Mouse (Mus musculus) liver, embryonic 11.5 days (tissue): ENCODE data around the gene Adamtsl4. TPM values are rescaled to one million over a fixed set of nuclear protein-coding genes. Genes with fewer than 3 reads are reported as not detected.
"Not testable (repeated sequence)": the region's sequence is repeated elsewhere in the genome, so short reads cannot be mapped to it uniquely, and the experiment has no call there.

Experiments used
- ATAC-seq: fragments of 200-750 bp; cut with Nextera tagmentation; replicated peaks from 2 replicates; pipeline ENCODE4 v1.8.0; 2017; ENCODE audit warnings: moderate number of reproducible peaks, mild to moderate bottlenecking, moderate TSS enrichment, moderate library complexity; ENCODE audit not compliant: low FRiP score
- DNase-seq: peaks from one replicate; pipeline ENCODE4 v3.0.0-alpha.2; 2017; ENCODE audit warnings: low spot score
- H3K27ac ChIP-seq: fragments of 300-500 bp; sonication (generic); 2 replicates; pipeline ENCODE4 v1.5.1; 2014; ENCODE audit warnings: mild to moderate bottlenecking, low read depth, low read length, control low read depth
- H3K27me3 ChIP-seq: fragments of 300-500 bp; sonication (generic); replicated peaks from 2 replicates; pipeline ENCODE4 v1.6.1; 2014; ENCODE audit warnings: low read length, mixed read lengths; ENCODE audit not compliant: control insufficient read depth, insufficient read depth
- H3K36me3 ChIP-seq: fragments of 300-500 bp; sonication (generic); 2 replicates; pipeline ENCODE4 v1.6.1; 2014; ENCODE audit warnings: mild to moderate bottlenecking, low read length, moderate library complexity, mixed read lengths; ENCODE audit not compliant: control insufficient read depth, insufficient read depth
- H3K4me1 ChIP-seq: fragments of 300-500 bp; sonication (generic); replicated peaks from 2 replicates; pipeline ENCODE4 v1.6.1; 2014; ENCODE audit warnings: low read length, mixed read lengths; ENCODE audit not compliant: control insufficient read depth, insufficient read depth
- H3K4me2 ChIP-seq: fragments of 300-500 bp; sonication (generic); 2 replicates; pipeline ENCODE4 v1.6.1; 2014; ENCODE audit warnings: mild to moderate bottlenecking, control low read depth, moderate library complexity
- H3K4me3 ChIP-seq: fragments of 300-500 bp; sonication (generic); 2 replicates; pipeline ENCODE4 v1.5.1; 2014; ENCODE audit warnings: low read depth, low read length, control low read depth
- H3K9ac ChIP-seq: fragments of 300-500 bp; sonication (generic); 2 replicates; pipeline ENCODE4 v1.6.1; 2014; ENCODE audit warnings: low read depth, low read length, control low read depth
- H3K9me3 ChIP-seq: fragments of 300-500 bp; sonication (generic); 2 replicates; pipeline ENCODE4 v1.6.1; 2016; ENCODE audit warnings: low read length, inconsistent platforms, mixed read lengths; ENCODE audit not compliant: control insufficient read depth
- WGBS: fragments of 180-500 bp; shearing (Covaris S2); extraction: QIAGEN DNeasy Blood & Tissue Kit; methylation state at CpG from one replicate; pipeline ENCODE4 v1.1.7; 2014; 5-methylcytosine and 5-hydroxymethylcytosine counted together
- polyA plus RNA-seq: library from polyadenylated mRNA; unstranded; fragments of >200 nt; fragmentation: Nextera tagmentation; extraction: Ambion mirVana; gene quantifications from 2 replicates; pipeline ENCODE4 v1.2.1, GENCODE M21; 2014

The Adamtsl4 gene
- polyA plus RNA-seq, 1 experiment from 2014 or later, result 1.2 TPM

DNA sequence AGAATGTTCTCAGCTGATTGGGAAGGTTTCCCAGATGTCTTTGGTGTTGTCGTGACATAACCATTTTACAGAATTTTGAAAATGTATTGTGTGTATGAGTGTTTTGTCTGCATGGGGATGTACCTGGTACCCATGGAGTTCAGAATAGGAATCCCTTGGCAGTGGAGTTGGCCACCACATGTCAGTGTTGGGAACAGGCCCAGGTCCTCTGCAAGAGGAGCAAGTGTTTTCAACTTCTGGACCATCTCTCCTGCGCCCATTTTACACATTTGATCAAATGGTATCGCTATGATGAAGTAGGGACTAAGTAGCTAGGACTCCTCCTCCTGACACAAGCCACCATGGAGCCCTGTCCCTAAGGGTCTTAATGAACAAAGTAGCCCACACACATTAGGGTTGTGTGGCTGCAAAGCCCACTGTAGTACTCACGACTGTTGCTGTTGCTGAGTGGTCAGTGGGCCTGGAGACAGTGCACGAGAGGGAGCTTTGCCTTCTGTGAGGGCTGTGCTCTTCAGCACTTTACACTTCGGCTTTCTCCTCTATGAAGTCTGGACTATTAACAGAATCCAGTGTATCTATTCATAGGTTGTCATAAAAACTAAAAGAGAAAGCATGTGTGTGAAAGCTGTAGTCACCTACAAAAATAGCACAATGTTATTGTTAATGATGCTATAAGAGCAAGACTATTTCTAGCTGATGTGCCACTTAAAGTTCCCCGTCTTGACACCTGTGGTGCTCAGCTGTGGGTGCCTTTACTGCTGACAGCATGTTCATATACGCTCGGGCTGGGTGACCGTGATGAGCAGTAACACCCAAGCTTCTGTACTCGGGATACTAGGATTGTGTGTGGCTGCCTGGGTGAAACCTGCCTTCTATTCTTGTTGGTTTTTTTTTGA lies 7.3 kb upstream of the Adamtsl4 start:
- WGBS, result 86% methylated on average over 11 of the region's 11 CpGs
- Histone ChIP-seq H3K27me3 (no peaks in the 10 kb centered on the region), H3K27ac (no peak overlapping the region), H3K9me3 (no peaks in the 10 kb centered on the region), H3K36me3 (no peaks in the 10 kb centered on the region), H3K4me1 (peaks cover 17% of the 10 kb centered on the region), H3K4me2 (no peak overlapping the region), H3K9ac (no peak overlapping the region), H3K4me3 (no peak overlapping the region)
- DNase-seq (no peak), ATAC-seq (no peak)

DNA sequence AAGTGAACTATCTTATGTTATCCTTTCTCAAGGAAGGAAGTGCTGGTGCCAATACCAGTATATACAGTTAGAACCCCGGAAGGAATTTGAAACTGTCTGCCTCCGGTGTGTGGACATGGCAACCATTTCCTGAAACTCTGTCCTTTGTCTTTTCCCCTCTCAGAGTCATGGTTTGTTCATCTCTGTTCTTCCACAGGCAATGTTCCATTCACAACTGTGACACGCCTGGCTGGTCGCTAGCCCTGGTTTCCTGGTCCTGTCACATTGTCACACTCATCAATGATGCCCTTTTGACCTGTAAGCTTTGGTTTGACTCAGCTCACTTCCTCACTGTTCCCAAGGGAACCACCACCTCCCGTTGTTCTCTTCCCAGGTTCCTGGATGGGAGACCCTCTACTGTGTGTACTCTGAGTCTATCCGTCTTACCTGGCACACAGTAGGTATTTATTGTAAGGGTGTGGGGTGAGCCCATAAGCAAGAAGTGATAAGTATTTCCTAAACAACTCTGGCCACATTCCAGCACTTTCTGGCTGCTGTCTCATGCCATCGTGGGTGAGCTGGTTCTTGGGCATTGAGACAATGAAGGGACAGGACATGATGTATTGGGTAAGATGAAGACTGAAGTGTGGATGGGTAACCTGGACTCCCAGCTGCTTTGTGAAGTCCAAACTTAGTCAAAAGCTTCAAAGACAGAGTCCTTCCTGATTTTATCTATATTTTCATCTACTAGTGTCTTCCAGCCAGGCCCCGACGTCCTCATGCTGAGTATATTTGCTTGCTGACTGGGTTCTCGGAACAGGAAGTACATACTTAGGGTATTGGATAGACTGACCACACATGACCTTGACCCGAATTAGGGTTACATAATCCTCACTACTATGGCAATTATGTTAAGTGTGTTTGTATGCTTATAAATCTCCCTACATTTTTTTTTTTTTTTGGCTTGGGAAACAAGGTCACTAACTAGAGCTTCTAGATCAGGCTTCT lies 6.4 kb upstream of the Adamtsl4 start:
- DNase-seq, result no peak
- H3K27ac ChIP-seq, result peak overlapping the region; percentile 49; the same call in 1 of the 2 replicates

DNA sequence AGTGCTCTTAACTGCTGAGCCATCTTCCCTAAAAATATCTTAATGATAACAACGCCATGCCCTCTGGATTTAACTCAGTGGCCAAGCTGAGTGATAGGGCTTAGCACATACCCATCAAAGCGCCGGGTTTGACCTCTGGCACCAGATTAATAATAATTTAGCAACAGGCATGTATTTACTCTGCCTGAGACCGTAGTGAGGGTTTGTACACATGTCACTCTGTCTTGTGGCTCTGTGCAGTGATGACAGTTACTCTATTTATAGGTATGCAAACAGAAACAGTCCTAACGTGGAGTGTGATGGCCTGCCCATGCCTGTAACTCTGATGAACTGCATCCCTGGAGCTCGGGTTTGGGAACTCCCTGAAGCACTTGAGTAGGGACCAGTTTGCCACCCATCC lies 5.0 kb upstream of the Adamtsl4 start:
- H3K9me3 ChIP-seq, result no peaks in the 10 kb centered on the region
- H3K27me3 ChIP-seq, result no peaks in the 10 kb centered on the region
- 62% methylated on average over 6 of the region's 6 CpGs for WGBS
- no peak for DNase-seq
- ATAC-seq, result no peak
- H3K4me3 ChIP-seq, result no peak overlapping the region
- H3K9ac ChIP-seq, result no peak overlapping the region
- H3K27ac ChIP-seq, result no peak overlapping the region
- no peak overlapping the region for H3K4me2 ChIP-seq
- peaks cover 24% of the 10 kb centered on the region for H3K4me1 ChIP-seq
- H3K36me3 ChIP-seq, result no peaks in the 10 kb centered on the region

More for the DNA sequence above, 6.4 kb upstream of the Adamtsl4 start:
- H3K36me3 ChIP-seq, result no peaks in the 10 kb centered on the region
- H3K4me3 ChIP-seq, result no peak overlapping the region
- WGBS, result 47% methylated on average over 11 of the region's 11 CpGs
- H3K9me3 ChIP-seq, result no peaks in the 10 kb centered on the region
- ATAC-seq, result no peak
- H3K4me2 ChIP-seq, result no peak overlapping the region
- no peak overlapping the region for H3K9ac ChIP-seq
- peaks cover 21% of the 10 kb centered on the region for H3K4me1 ChIP-seq
- H3K27me3 ChIP-seq, result no peaks in the 10 kb centered on the region

DNA sequence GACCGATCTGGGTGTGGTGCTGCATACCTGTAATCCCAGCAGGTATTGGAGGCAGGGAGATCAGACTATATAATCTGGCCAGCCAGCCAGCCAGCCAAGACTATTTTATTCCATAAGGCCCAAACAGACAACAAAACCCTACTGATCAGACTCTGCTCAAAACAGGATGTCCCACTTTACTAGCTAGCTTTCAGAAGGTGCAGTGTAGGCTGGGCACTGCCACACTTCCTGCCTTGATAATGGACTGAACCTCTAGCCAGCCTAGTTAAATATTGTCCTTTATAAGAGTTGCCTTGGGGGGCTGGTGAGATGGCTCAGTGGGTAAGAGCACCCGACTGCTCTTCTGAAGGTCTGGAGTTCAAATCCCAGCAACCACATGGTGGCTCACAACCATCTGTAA lies 2.8 kb upstream of the Adamtsl4 start:
- Histone ChIP-seq H3K4me1 (peaks cover 25% of the 10 kb centered on the region), H3K27me3 (peaks cover 14% of the 10 kb centered on the region)
- not testable (repeated sequence) for H3K9me3 ChIP-seq, H3K27ac ChIP-seq, H3K4me2 ChIP-seq, H3K4me3 ChIP-seq, H3K9ac ChIP-seq, ATAC-seq, H3K36me3 ChIP-seq, DNase-seq
- WGBS, result 83% methylated on average over 2 of the region's 2 CpGs

DNA sequence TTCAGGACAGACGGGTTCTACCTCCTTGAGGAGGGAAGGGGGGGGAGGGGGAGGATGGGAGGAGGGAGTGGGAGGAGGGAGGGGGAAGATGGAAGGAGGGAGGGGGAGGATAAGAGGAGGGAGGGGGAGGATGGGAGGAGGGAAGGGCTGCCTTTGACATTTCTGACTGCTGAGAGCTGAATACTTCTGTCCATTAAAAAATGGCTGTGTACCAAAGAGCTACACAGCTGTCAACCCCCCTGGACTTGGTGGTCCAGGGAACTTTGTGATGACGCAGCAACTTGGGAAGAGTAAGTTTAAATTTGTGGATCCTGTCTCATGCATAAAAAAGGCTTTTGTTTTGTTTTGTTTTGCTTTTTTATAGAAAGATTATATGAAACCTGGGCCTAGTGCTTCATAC lies 2.2 kb upstream of the Adamtsl4 start:
- Histone ChIP-seq H3K4me2 (no peak overlapping the region), H3K9ac (no peak overlapping the region), H3K27ac (no peak overlapping the region), H3K9me3 (no peaks in the 10 kb centered on the region), H3K4me1 (peaks cover 25% of the 10 kb centered on the region), H3K27me3 (peaks cover 14% of the 10 kb centered on the region), H3K36me3 (no peaks in the 10 kb centered on the region), H3K4me3 (no peak overlapping the region)
- DNase-seq (no peak), ATAC-seq (no peak)
- 41% methylated on average over 2 of the region's 2 CpGs for WGBS

DNA sequence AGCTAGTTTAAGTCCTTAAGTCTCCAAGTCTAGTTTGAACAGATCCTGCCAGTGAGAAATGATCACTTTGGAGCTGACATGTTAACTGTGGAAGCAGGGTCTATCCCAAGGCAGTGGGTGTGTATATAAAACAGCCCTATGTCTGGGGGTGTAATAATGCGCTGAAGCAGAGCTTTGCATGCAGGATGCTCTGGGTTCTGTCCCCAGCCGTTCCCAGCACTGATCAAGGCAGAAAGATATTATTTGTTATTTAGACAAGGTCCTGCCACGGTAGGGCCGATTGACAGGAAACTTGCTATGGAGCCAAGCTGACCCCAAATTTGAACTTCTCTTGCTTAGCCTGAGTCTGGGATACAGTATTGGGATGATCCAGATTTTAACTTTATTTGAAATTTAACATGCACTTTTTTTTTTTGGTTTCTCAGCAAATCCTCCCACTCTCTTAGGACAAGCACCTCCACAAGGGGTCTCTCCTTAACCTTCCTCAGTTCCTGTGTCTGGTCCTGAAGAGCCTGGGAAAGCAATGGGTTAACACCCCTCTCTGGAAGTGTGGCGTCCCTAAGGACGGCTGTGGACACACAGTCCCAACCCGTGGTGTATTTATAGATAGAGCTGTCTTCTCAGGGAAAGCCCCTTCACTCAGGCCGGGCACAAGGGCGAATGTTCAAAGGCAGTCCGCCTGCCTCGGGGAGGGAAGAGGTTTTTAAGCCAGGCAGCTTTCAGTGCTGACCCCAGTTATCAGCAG lies 1.6 kb upstream of the Adamtsl4 start:
- no peak overlapping the region for H3K4me2 ChIP-seq

DNA sequence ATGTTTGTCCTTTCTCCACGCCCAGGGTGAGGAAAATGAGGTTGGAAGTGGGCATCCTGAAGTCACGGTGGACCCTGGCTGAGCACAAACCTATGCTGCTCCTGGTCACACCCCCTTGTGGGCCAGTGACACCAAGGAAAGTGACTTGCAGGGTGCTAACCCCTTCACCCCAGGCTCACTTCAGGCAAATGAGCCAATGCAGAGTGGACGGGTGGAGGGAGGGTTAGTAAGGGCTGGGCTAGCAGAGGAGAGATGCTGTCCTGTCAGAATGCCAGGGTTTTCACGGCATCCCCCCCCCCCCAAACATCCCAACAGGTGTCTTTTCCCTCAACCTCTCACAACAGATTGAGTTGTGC lies 571 bp downstream of the Adamtsl4 start:
- Histone ChIP-seq H3K4me1 (peaks cover 14% of the 10 kb centered on the region), H3K4me3 (peak overlapping the region; percentile 44), H3K9me3 (no peaks in the 10 kb centered on the region), H3K27ac (no peak overlapping the region), H3K27me3 (peaks cover 14% of the 10 kb centered on the region), H3K36me3 (no peaks in the 10 kb centered on the region), H3K4me2 (peak overlapping the region; percentile 69), H3K9ac (peak overlapping the region; percentile 23; the same call in 1 of the 2 replicates)
- 31% methylated on average over 4 of the region's 4 CpGs for WGBS
- no peak for ATAC-seq
- DNase-seq, result no peak

More for the DNA sequence above, 1.6 kb upstream of the Adamtsl4 start:
- H3K36me3 ChIP-seq, result no peaks in the 10 kb centered on the region
- H3K27ac ChIP-seq, result no peak overlapping the region
- H3K9me3 ChIP-seq, result no peaks in the 10 kb centered on the region
- no peak overlapping the region for H3K4me3 ChIP-seq
- DNase-seq, result no peak
- no peak for ATAC-seq
- H3K9ac ChIP-seq, result no peak overlapping the region
- H3K4me1 ChIP-seq, result peaks cover 25% of the 10 kb centered on the region
- WGBS, result 33% methylated on average over 11 of the region's 11 CpGs
- peaks cover 14% of the 10 kb centered on the region for H3K27me3 ChIP-seq

DNA sequence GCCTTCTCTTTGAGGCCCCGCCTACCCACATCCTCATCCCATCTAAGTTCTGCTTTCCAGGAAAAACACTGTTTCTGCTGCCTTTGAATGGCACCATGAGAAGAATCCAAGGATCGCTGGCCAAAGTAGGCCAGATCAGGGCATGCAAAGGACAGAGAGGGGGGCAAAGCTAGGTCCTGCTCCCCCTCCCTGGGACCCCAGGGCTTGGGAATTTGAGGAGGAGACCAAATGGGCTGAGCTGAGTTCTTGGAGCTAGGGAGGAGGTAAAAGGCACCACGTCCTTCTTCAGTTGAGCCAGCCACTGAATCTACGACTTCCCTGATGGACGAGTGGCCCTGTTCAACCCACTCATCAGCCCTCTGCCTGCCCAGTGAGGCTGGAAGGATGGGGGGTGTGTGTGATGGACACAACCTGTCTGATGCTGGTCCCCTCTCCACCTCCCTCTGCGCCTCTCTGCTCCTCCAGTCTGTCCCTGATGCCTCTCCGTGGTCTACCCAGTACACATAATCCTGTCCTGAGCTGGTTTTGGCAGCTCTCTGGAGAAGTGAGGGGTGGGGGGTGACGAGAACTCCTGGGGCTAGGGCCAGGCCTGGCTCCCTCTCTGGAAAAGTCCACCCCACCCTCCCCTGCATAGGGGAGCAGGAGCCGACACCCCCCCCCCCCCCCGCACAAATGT lies 1.1 kb downstream of the Adamtsl4 start:
- no peak overlapping the region for H3K4me3 ChIP-seq
- WGBS, result 47% methylated on average over 10 of the region's 10 CpGs
- H3K4me2 ChIP-seq, result no peak overlapping the region

More for the DNA sequence above, 1.1 kb downstream of the Adamtsl4 start:
- no peaks in the 10 kb centered on the region for H3K36me3 ChIP-seq
- ATAC-seq (no peak), DNase-seq (no peak)
- peaks cover 14% of the 10 kb centered on the region for H3K27me3 ChIP-seq
- no peaks in the 10 kb centered on the region for H3K9me3 ChIP-seq
- H3K9ac ChIP-seq, result no peak overlapping the region; the same call in 1 of the 2 replicates
- peak overlapping the region; percentile 7; the same call in 1 of the 2 replicates for H3K27ac ChIP-seq
- H3K4me1 ChIP-seq, result peaks cover 17% of the 10 kb centered on the region
